Mouse (Mus musculus) stomach, embryonic 16.5 days (tissue): Measurements from ENCODE around the gene Klhl10. TPM values are rescaled to one million over a fixed set of nuclear protein-coding genes. Genes with fewer than 3 reads are reported as not detected.
A peak's percentile ranks its signal among the peaks of the same experiment; 100 is the strongest.

Experiments used
- ATAC-seq: fragments of 200-750 bp; cut with Nextera tagmentation; 2 replicates; pipeline ENCODE4 v1.8.0; 2017; ENCODE audit warnings: moderate number of reproducible peaks, moderate TSS enrichment; ENCODE audit not compliant: insufficient read depth, low FRiP score
- H3K27ac ChIP-seq: fragments of 300-500 bp; sonication (generic); 2 replicates; pipeline ENCODE4 v1.5.1; 2014; ENCODE audit warnings: low read length
- H3K27me3 ChIP-seq: fragments of 300-500 bp; sonication (generic); 2 replicates; pipeline ENCODE4 v1.6.1; 2014; ENCODE audit warnings: low read length, control low read depth, mixed read lengths; ENCODE audit not compliant: control insufficient read depth, insufficient read depth
- H3K36me3 ChIP-seq: fragments of 300-500 bp; sonication (generic); 2 replicates; pipeline ENCODE4 v1.6.1; 2014; ENCODE audit warnings: low read length; ENCODE audit not compliant: control insufficient read depth, insufficient read depth
- H3K4me1 ChIP-seq: fragments of 300-500 bp; sonication (generic); 2 replicates; pipeline ENCODE4 v1.6.1; 2014; ENCODE audit warnings: low read length, control low read depth, mixed read lengths; ENCODE audit not compliant: control insufficient read depth, insufficient read depth
- H3K4me2 ChIP-seq: fragments of 300-500 bp; sonication (generic); 2 replicates; pipeline ENCODE4 v1.6.1; 2014; ENCODE audit warnings: low read depth, low read length, mixed read lengths
- H3K4me3 ChIP-seq: fragments of 300-500 bp; sonication (generic); replicated peaks from 2 replicates; pipeline ENCODE4 v1.5.1; 2014; ENCODE audit warnings: mild to moderate bottlenecking, low read length
- H3K9ac ChIP-seq: fragments of 300-500 bp; sonication (generic); 2 replicates; pipeline ENCODE4 v1.6.1; 2014; ENCODE audit warnings: low read length
- H3K9me3 ChIP-seq: fragments of 300-500 bp; sonication (generic); replicated peaks from 2 replicates; pipeline ENCODE4 v1.6.1; 2016; ENCODE audit warnings: low read length, control low read depth; ENCODE audit not compliant: control insufficient read depth
- WGBS: fragments of 180-500 bp; shearing (Covaris S2); extraction: QIAGEN DNeasy Blood & Tissue Kit; methylation state at CpG from one replicate; pipeline ENCODE4 v1.1.7; 2014; 5-methylcytosine and 5-hydroxymethylcytosine counted together
- polyA plus RNA-seq: library from polyadenylated mRNA; unstranded; fragments of >200 nt; fragmentation: Nextera tagmentation; extraction: Ambion mirVana; gene quantifications from 2 replicates; pipeline ENCODE4 v1.2.1, GENCODE M21; 2015

Klhl10 gene
- polyA plus RNA-seq, 1 experiment from 2014 or later: 0.30 TPM

DNA sequence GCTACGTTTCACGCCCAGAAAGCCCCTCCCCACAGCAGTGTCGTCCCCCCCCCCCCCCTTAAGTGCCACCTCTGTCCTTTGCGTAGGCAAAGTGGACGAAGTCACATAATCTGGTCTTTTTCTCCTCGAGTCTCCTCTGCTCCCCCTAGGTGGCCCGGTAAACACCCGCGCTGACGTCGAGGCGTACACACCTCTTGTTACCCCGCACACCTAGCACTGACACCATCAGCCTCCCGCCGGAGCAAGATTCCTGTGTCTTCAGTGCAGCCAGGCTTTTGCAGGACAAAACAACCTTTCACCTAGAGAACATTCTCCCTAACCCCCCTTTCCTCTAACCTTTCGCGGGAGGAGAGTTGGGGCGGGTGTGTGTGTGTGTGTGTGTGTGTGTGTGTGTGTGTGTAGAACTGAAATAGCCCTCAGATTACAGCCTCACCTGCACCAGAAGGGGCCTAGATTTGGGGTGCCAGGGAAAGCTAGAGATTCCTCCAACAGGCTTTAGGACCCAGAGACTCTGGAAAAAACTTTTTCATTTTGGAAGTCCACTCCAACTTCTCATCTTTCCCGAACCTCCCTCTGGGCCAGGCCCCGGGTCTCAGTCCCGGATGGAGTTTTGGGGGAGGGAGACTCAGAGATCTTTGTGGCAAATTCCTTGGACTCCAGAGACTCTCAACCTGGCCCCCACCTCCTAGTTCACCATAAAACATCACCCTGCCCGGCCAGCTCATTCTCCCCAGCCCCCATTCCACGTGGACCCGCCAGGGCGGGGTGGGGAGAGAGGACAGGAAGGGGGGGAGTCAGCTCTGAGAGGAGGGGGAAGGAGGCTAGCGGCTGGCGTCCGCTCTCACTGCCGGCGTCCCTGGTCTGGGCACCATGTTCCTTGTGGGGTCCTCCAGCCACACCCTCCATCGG lies 26.5 kb upstream of the Klhl10 start, which contains the start of gene Fkbp10:
Gene Fkbp10, plus strand, starts transcription at position 784 of the 909 bp plus-strand sequence.
- no peaks in the 10 kb centered on the region for H3K27me3 ChIP-seq
- peak within 1 kb of the TSS; percentile 93 for H3K27ac ChIP-seq
- WGBS: under 1% methylated on average over 31 of the region's 31 CpGs
- peak within 1 kb of the TSS; percentile 82 for H3K4me3 ChIP-seq
- peak; percentile 45 for ATAC-seq
- H3K4me2 ChIP-seq: peak within 1 kb of the TSS; percentile 68
- peak within 1 kb of the TSS; percentile 94 for H3K9ac ChIP-seq
- H3K9me3 ChIP-seq: no peaks in the 10 kb centered on the region
- H3K4me1 ChIP-seq: peaks cover 19% of the 10 kb centered on the region
- 0 out of 2 replicates have a peak, but pooled peaks cover 5% of the 10 kb centered on the region for H3K36me3 ChIP-seq

DNA sequence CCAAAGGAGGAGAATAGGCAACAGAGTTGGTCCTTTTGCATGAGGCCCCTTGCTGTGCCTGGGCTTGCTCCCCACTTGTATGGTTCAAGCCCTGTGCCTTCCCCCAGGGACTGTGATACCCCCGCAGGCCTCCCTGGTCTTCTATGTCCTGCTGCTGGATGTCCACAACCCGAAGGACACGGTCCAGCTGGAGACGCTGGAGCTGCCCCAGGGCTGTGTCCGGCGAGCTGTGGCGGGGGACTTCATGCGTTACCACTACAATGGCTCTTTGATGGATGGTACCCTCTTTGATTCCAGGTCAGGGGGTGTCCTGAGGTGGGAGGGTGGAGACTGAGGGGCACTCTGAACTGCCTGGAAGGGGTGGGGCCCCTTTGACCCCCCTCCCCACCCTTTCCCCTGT lies 20.2 kb upstream of the Klhl10 start:
- Histone ChIP-seq H3K4me1 (peaks cover 4% of the 10 kb centered on the region; the same call in 1 of the 2 replicates), H3K9ac (no peak overlapping the region), H3K4me2 (no peak overlapping the region), H3K36me3 (no peaks in the 10 kb centered on the region), H3K27me3 (no peaks in the 10 kb centered on the region), H3K27ac (no peak overlapping the region), H3K9me3 (no peaks in the 10 kb centered on the region), H3K4me3 (no peak overlapping the region)
- 73% methylated on average over 8 of the region's 8 CpGs for WGBS
- ATAC-seq: no peak

GRCm38 (mm10) chr11:100423836-100424235 lies 17.9 kb upstream of the Klhl10 start:
- H3K9me3 ChIP-seq: no peaks in the 10 kb centered on the region
- peaks cover 4% of the 10 kb centered on the region for H3K4me1 ChIP-seq
- no peaks in the 10 kb centered on the region for H3K27me3 ChIP-seq
- no peaks in the 10 kb centered on the region for H3K36me3 ChIP-seq
- no peak overlapping the region for H3K4me3 ChIP-seq
- H3K9ac ChIP-seq: no peak overlapping the region
- no peak for ATAC-seq
- H3K27ac ChIP-seq: no peak overlapping the region
- 93% methylated on average over 7 of the region's 7 CpGs for WGBS
- no peak overlapping the region for H3K4me2 ChIP-seq

GRCm38 (mm10) chr11:100425851-100426250 lies 15.9 kb upstream of the Klhl10 start:
- no peaks in the 10 kb centered on the region for H3K9me3 ChIP-seq
- ATAC-seq: peak; percentile 65; the same call in 1 of the 2 replicates
- no peaks in the 10 kb centered on the region for H3K36me3 ChIP-seq
- H3K4me3 ChIP-seq: no peak overlapping the region
- H3K4me1 ChIP-seq: peaks cover 6% of the 10 kb centered on the region
- H3K27me3 ChIP-seq: no peaks in the 10 kb centered on the region
- whole genome bisulfite sequencing: 31% methylated on average over 7 of the region's 7 CpGs
- no peak overlapping the region for H3K4me2 ChIP-seq
- H3K27ac ChIP-seq: peak overlapping the region; percentile 18; the same call in 1 of the 2 replicates
- peak overlapping the region; percentile 43 for H3K9ac ChIP-seq

DNA sequence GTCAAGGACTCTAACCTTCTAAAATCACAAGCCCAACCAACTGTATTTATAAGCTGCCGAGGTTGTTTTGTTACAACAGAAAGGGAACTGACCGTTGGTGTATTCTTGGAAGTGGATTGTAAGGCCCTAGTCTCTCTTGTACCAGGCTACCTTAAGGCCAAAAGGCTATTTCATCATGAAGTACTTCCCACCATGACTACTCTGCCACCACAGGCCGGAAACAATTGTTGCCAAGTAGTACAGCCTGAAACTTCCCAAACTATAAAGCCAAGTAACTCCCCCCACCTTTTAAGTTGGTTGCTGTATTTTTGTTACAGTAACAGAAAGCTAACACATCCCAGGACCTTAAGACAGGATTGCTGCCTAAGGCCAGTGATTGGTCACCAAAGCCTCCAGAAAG lies 14.9 kb upstream of the Klhl10 start:
- no peak overlapping the region for H3K4me3 ChIP-seq
- ATAC-seq: no peak
- H3K9ac ChIP-seq: no peak overlapping the region
- peak overlapping the region; percentile 18; the same call in 1 of the 2 replicates for H3K27ac ChIP-seq
- H3K4me2 ChIP-seq: no peak overlapping the region
- WGBS: 80% methylated on average over 3 of the region's 3 CpGs
- peaks cover 6% of the 10 kb centered on the region for H3K4me1 ChIP-seq
- no peaks in the 10 kb centered on the region for H3K36me3 ChIP-seq
- H3K9me3 ChIP-seq: no peaks in the 10 kb centered on the region
- no peaks in the 10 kb centered on the region for H3K27me3 ChIP-seq

GRCm38 (mm10) chr11:100428612-100429199 lies 13.0 kb upstream of the Klhl10 start:
- Histone ChIP-seq H3K4me1 (peaks cover 6% of the 10 kb centered on the region), H3K27me3 (no peaks in the 10 kb centered on the region), H3K9me3 (no peaks in the 10 kb centered on the region), H3K27ac (peak overlapping the region; percentile 27; the same call in 1 of the 2 replicates), H3K36me3 (0 out of 2 replicates have a peak, but pooled peaks cover 6% of the 10 kb centered on the region), H3K9ac (peak overlapping the region; percentile 48; the same call in 1 of the 2 replicates), H3K4me3 (no peak overlapping the region), H3K4me2 (no peak overlapping the region)
- 55% methylated on average over 9 of the region's 9 CpGs for WGBS
- no peak for ATAC-seq

DNA sequence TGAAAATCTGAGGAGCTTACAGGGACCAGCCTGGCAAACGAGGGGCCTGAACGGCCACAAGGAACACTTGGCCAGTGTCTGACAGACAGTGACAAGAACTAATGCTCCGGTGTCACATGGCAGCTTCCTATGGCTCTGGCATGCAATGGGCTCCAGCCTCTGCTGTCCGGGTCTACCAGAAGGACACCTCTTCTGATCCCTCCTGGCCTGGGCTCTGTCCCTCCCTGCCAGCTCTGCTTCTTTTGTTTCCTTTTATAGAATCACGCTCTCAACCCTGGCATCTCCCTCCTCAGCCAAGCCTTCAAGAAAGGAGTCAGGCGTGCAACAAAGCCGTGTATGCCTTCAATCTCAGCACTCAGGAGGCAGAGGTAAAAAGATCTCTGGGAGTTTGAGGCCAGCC lies 11.7 kb upstream of the Klhl10 start:
- H3K4me1 ChIP-seq: peaks cover 6% of the 10 kb centered on the region
- 0 out of 2 replicates have a peak, but pooled peaks cover 6% of the 10 kb centered on the region for H3K36me3 ChIP-seq
- H3K27me3 ChIP-seq: no peaks in the 10 kb centered on the region
- H3K4me3 ChIP-seq: no peak overlapping the region
- WGBS: 83% methylated on average over 7 of the region's 7 CpGs
- no peaks in the 10 kb centered on the region for H3K9me3 ChIP-seq
- ATAC-seq: no peak
- no peak overlapping the region for H3K4me2 ChIP-seq
- no peak overlapping the region; the same call in 1 of the 2 replicates for H3K27ac ChIP-seq
- no peak overlapping the region for H3K9ac ChIP-seq

DNA sequence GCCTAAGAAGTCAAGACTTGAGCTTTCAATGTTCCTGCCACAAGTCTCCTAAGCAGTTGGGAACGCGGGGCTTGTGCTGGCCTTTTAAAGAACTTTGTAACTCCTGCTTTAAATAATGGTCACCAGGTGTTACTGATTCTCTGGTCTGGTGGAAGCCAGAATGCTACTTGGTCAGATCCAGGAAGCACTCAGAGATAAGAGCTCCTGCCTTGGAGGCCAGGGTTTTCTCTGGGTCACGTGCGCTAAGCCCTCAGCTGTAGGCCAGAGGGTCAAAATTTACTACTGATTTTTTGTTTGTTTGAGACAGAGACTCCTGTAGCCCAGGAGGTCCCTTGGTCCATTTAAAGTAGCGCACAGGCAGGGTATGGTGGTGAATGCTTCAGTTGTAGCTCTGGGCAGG lies 9.7 kb upstream of the Klhl10 start:
- Histone ChIP-seq H3K4me2 (no peak overlapping the region), H3K27me3 (no peaks in the 10 kb centered on the region), H3K4me1 (peaks cover 3% of the 10 kb centered on the region; the same call in 1 of the 2 replicates), H3K36me3 (0 out of 2 replicates have a peak, but pooled peaks cover 13% of the 10 kb centered on the region), H3K9me3 (no peaks in the 10 kb centered on the region), H3K9ac (no peak overlapping the region), H3K4me3 (no peak overlapping the region), H3K27ac (no peak overlapping the region)
- WGBS: 85% methylated on average over 5 of the region's 5 CpGs
- ATAC-seq: no peak
